Mouse (Mus musculus) kidney, adult 10 weeks (tissue): ENCODE data around the gene Churc1. TPM values are rescaled to one million over a fixed set of nuclear protein-coding genes. Genes with fewer than 3 reads are reported as not detected.

Experiments
- polyA plus RNA-seq: library from polyadenylated mRNA; stranded (reverse); fragments of 350-450 nt; fragmentation: Illumina TruSeq; extraction: RNeasy Lipid Tissue Mini Kit (QIAGEN cat#74804); gene quantifications from one replicate; pipeline ENCODE4 v1.2.3, GENCODE M21; 2014; ENCODE audit warnings: low read depth, low replicate concordance

Gene Churc1
- 77.7 TPM for polyA plus RNA-seq

DNA sequence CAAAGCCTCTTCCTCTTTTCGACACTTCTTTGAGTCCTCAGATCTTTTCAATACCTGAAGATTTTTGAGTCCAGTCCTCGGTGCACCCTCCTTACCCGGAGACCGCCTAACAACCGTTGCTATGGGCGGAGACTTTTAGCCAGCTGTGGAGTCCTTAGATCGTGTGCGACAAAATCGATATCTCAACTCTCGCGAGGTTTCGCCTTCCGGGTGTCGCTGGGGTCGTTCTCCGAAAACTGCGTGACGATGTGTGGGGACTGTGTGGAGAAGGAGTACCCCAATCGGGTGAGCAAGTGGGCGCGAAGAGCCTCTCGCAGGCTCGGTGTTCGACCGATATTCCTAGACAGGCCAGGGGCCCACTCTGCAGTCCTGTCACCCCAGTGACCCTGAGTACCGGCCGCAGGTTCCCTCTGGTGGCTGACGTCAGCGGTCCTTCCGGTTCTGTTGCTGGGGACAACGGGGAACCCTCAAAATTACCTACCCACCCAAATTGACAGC is at the start of gene Churc1, which contains the start of gene Fntb:
Gene Churc1 (plus strand): TSS at position 185 of the 498 bp plus-strand sequence.
Gene Fntb (plus strand): TSS at position 236 of the 498 bp plus-strand sequence.

GRCm38 (mm10) chr12:76795350-76795749 is 30.0 kb downstream of the Churc1 start, which contains the start of gene Gpx2:
Gene Gpx2, minus strand, starts transcription at chr12:76795554.

GRCm38 (mm10) chr12:76822651-76823041 is 57.3 kb downstream of the Churc1 start, which contains the start of gene Rab15:
Gene Rab15, minus strand, starts transcription at chr12:76822908.

Other genes with a start within 250 kb of the Churc1 start
- 8.4 TPM for gene Plekhg3, start 234.6 kb upstream of the Churc1 start, polyA plus RNA-seq
- 0.28 TPM for gene Sptb, start 55.0 kb upstream of the Churc1 start, polyA plus RNA-seq
- 0.53 TPM for gene Fntb, start 51 bp downstream of the Churc1 start, polyA plus RNA-seq
- not detected for gene Gpx2, start 30.0 kb downstream of the Churc1 start, polyA plus RNA-seq
- gene Rab15, start 57.4 kb downstream of the Churc1 start, polyA plus RNA-seq = 2.9 TPM
- 46.2 TPM for gene Max, start 196.7 kb downstream of the Churc1 start, polyA plus RNA-seq